Mouse (Mus musculus): Measurements from ENCODE around the gene Zfyve28.

The Zfyve28 gene

DNA sequence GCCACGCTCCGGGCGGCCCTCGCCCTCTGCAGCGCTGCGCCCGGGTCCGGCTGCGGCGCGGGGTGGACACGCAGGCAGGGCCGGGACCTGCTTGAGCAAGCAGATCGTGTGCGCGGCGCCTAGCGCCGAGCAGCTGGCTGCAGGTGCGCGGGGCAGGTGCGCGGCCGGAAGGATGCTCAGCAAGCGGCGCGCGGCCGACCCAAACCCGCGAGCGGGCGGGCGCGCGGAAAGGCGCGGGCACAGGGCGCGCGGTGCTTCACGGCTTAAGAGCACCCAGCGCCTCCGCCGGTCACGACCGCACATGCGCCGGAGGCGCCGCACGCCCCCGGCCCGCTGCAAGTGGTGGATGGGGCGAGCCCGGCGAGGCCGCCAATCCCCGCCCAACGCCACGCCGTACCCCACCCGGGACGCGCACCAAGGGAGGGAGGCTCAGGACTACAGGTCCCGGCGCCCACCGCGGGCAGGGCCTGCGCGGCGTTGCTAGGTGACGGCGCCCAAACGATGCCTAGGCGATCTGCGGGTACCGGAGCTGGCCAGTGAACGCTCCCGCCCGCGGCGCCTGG lies at the start of gene Zfyve28, which contains the start of gene Cfap99:
Gene Zfyve28 (minus strand): TSS at position 296 of the 563 bp plus-strand sequence.
Gene Cfap99 (plus strand): TSS at position 447 of the 563 bp plus-strand sequence.
- DNase-seq (ENCODE audit: low read depth, low spot score): peak; percentile 95

- DNase-seq (ENCODE audit: low read depth, low spot score): peak; percentile 94
These were observed 48.7 kb upstream of the Zfyve28 start for GRCm38 (mm10) chr5:34336775-34337450.

- peak; percentile 99 for DNase-seq (ENCODE audit: low read depth, low spot score)
These were observed 48.0 kb upstream of the Zfyve28 start, which contains the start of gene Rnf4 for GRCm38 (mm10) chr5:34336097-34336774. TSS of gene Rnf4 (plus strand) at chr5:34336289.

DNA sequence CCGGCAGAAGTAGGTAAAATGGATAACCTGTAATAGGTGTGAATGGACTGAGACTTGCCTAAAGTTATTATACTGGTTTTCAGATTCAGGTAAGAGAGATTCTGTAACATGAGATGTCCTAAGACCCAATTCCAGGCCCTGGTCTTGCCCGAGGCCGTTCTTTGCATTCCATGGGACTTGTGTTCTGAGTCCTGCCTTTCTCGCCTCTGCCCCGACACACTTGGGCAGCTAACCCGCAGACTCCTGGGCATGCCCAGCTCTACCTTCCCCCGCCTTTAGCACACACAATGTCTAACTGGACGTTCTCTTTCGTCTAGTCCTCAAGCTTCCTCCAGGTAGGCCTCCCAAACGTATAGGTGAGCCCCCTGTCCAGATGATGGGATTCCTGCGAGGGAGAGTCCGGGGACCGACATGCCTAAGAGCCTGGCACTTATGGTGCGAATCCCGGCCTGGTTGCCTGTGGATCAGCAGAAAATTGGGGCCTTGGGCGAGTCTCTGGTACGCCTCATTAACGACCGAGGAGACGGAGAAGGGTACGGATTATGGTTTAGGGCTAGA lies 47.4 kb upstream of the Zfyve28 start:
- peak; percentile 81 for DNase-seq (ENCODE audit: low read depth, low spot score)

- DNase-seq (ENCODE audit: low read depth, low spot score): no peak
These were observed 45.8 kb upstream of the Zfyve28 start for GRCm38 (mm10) chr5:34334081-34334480.

DNA sequence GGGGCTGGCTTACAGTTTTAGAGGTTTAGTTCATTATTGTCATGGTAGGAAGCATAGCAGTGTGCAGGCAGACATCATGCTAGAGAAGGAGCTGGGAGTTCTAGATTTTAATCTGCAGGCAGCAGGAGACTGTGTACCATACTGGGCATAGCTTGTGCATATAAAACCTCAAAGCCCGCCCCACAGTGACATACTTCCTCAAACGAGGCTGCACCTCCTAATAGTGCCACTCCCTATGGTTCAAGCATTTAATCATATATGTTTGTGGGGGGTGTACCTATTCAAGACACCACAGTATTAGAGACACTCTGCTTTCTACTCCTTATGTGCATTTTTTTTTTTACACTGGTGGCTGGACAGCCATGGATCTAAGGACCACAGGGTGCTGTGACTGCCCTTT lies 41.9 kb upstream of the Zfyve28 start:
- DNase-seq (ENCODE audit: low read depth, low spot score): no peak

- peak; percentile 87 for DNase-seq (ENCODE audit: low read depth, low spot score)
These were observed 38.8 kb upstream of the Zfyve28 start for GRCm38 (mm10) chr5:34326875-34327576.

DNA sequence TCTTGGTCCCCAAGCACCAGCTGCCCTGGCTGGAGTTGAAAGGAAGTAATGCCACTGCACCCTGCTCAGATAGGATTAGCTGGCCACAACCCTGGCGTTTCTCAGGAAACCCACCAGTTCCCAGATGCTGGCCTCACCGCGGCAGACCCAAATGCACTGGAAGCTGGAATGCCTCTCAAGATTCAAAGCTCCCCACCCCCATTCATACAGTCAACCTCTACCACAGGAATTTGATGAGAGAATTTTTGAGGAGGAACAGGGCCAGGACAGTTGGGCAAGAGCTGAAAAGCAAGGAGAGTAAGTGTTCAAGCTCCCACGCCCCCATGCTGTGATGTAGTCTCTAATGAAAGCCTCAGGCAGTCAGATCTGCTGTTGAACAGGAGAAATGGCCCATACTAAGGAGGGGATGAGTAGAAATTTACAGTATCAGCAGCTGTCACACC lies 38.0 kb upstream of the Zfyve28 start:
- peak; percentile 65 for DNase-seq (ENCODE audit: low read depth, low spot score)

DNA sequence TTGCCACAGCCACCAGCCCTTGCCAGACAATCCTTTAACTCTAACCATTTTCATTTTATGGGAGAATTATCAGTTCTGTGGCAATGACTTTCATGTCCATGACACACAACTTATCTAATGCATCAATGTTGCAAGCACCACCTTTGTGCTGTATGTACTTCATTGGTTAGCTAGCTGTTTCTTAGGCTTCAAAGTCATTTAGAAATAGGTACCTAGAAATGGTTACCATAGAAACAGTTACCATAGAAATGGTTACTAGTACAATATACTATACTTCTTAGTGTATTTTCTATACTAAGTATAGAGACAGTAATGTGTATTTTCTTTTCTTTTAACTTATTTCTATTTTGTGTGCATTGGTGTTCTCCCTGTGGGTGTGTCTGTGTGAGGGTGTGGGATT lies 37.0 kb upstream of the Zfyve28 start:
- DNase-seq (ENCODE audit: low read depth, low spot score): no peak

GRCm38 (mm10) chr5:34321236-34321635 lies 33.0 kb upstream of the Zfyve28 start:
- DNase-seq (ENCODE audit: low read depth, low spot score): no peak

GRCm38 (mm10) chr5:34319491-34320034 lies 31.3 kb upstream of the Zfyve28 start:
- DNase-seq (ENCODE audit: low read depth, low spot score): no peak

- no peak for DNase-seq (ENCODE audit: low read depth, low spot score)
These were observed 20.8 kb upstream of the Zfyve28 start for GRCm38 (mm10) chr5:34309016-34309415.

- DNase-seq (ENCODE audit: low read depth, low spot score): no peak
These were observed 14.1 kb upstream of the Zfyve28 start for GRCm38 (mm10) chr5:34302377-34302776.

- DNase-seq (ENCODE audit: low read depth, low spot score): no peak
These were observed 10.8 kb upstream of the Zfyve28 start for GRCm38 (mm10) chr5:34298937-34299535.

DNA sequence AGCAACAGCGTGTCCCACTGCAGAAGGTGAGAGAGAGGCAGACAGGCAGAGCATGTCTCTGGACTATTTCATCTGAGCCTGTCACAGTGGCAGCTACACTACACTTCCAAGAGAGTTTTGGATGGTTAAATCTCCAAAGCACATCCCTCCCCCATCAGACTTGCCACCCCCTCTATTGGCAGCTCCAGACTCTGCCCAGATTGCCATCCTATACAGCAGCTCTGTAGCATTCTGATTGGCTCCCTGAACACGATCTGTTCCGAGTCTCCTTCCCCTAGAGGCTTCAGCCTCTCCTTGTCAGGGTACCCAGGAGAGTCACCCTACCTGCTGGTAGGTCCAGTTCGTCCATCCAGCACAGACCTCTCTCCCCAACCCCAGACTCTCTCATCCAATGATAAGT lies 9.8 kb upstream of the Zfyve28 start:
- DNase-seq (ENCODE audit: low read depth, low spot score): no peak

DNA sequence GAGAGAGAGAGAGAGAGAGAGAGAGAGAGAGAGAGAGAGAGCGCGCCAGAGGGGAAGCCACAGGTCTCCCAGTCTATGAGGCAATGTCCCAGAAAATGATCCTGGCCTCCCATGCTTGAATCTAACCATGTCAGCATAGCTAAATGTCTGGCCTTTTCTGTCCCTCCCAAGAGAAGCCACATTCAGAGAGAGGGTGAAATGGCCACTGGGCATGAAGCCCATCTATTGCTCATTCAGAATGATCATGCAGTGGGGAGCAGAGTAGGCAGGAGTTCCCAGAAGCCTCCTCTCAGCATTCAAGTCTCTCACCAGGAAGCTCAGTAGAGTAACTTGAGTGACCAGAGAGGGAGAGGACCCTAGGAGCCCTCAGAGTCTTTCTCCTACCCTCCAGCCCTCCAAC lies 6.9 kb upstream of the Zfyve28 start:
- DNase-seq (ENCODE audit: low read depth, low spot score): no peak

GRCm38 (mm10) chr5:34294696-34295095 lies 6.4 kb upstream of the Zfyve28 start:
- DNase-seq (ENCODE audit: low read depth, low spot score): no peak

- peak; percentile 70 for DNase-seq (ENCODE audit: low read depth, low spot score)
These were observed 5.1 kb upstream of the Zfyve28 start for GRCm38 (mm10) chr5:34293363-34293762.

DNA sequence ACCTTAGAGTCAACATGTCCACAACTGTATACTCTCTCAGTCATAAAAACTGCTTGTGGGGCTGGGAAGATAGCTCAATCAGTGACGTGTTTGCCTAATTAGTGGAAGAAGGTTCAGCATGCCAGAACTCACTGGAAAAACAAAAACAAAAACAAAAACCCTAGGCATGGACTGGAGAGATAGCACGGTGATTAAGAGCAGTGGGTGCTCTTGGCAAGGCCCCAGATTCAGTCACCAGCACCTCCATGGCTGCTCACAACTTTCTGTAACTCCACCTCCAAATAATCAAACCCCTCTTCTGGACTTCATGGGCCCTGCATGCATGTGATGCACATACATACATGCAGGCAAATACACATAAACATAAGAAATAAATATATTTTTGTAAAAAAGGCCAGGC lies 1.0 kb upstream of the Zfyve28 start:
- no peak for DNase-seq (ENCODE audit: low read depth, low spot score)

GRCm38 (mm10) chr5:34287838-34288145 lies 457 bp downstream of the Zfyve28 start:
- DNase-seq (ENCODE audit: low read depth, low spot score): no peak
